Mouse (Mus musculus) forebrain, embryonic 13.5 days (tissue): ENCODE data around the gene Rars. TPM values are rescaled to one million over a fixed set of nuclear protein-coding genes. Genes with fewer than 3 reads are reported as not detected.
A peak's percentile ranks its signal among the peaks of the same experiment; 100 is the strongest.

ENCODE experiments used
- ATAC-seq: fragments of 200-750 bp; cut with Nextera tagmentation; 2 replicates; pipeline ENCODE4 v1.8.0; 2017
- H3K27ac ChIP-seq: fragments of 300-500 bp; sonication (generic); 2 replicates; pipeline ENCODE4 v1.5.1; 2015; ENCODE audit warnings: inconsistent platforms, mild to moderate bottlenecking, moderate library complexity
- H3K27me3 ChIP-seq: fragments of 300-500 bp; sonication (generic); 2 replicates; pipeline ENCODE4 v1.6.1; 2015; ENCODE audit warnings: mild to moderate bottlenecking, inconsistent platforms
- H3K36me3 ChIP-seq: fragments of 300-500 bp; sonication (generic); 2 replicates; pipeline ENCODE4 v1.6.1; 2015; ENCODE audit warnings: mild to moderate bottlenecking, inconsistent platforms; ENCODE audit not compliant: poor library complexity, severe bottlenecking
- H3K4me1 ChIP-seq: fragments of 300-500 bp; sonication (generic); 2 replicates; pipeline ENCODE4 v1.6.1; 2015; ENCODE audit warnings: inconsistent platforms
- H3K4me2 ChIP-seq: fragments of 300-500 bp; sonication (generic); 2 replicates; pipeline ENCODE4 v1.6.1; 2015; ENCODE audit warnings: inconsistent platforms, mild to moderate bottlenecking, moderate library complexity
- H3K4me3 ChIP-seq: fragments of 300-500 bp; sonication (generic); 2 replicates; pipeline ENCODE4 v1.5.1; 2015; ENCODE audit warnings: mild to moderate bottlenecking, inconsistent platforms
- H3K9ac ChIP-seq: fragments of 300-500 bp; sonication (generic); 2 replicates; pipeline ENCODE4 v1.6.1; 2015; ENCODE audit warnings: mild to moderate bottlenecking, inconsistent platforms
- H3K9me3 ChIP-seq: fragments of 300-500 bp; sonication (generic); replicated peaks from 2 replicates; pipeline ENCODE4 v1.6.1; 2016; ENCODE audit warnings: inconsistent platforms
- WGBS: fragments of 180-500 bp; shearing (Covaris S2); methylation state at CpG from one replicate; pipeline ENCODE4 v1.1.7; 2015; 5-methylcytosine and 5-hydroxymethylcytosine counted together
- polyA plus RNA-seq: library from polyadenylated mRNA; unstranded; fragments of >200 nt; fragmentation: Nextera tagmentation; extraction: Ambion mirVana; gene quantifications from 2 replicates; pipeline ENCODE4 v1.2.1, GENCODE M21; 2015

Gene Rars
- polyA plus RNA-seq: 76.0 and 80.6 TPM in 2 replicates

- H3K9me3 ChIP-seq: no peaks in the 10 kb centered on the region
- H3K4me2 ChIP-seq: peak within 1 kb of the TSS; percentile 88
- peak within 1 kb of the TSS; percentile 83 for H3K9ac ChIP-seq
- ATAC-seq: peak; percentile 86
- H3K36me3 ChIP-seq: peaks cover 20% of the 10 kb centered on the region
- H3K27ac ChIP-seq: no peak within 1 kb of the TSS
- peaks cover 20% of the 10 kb centered on the region for H3K4me1 ChIP-seq
- H3K4me3 ChIP-seq: peak within 1 kb of the TSS; percentile 93
- no peaks in the 10 kb centered on the region for H3K27me3 ChIP-seq
- under 1% methylated on average over 46 of the region's 46 CpGs for WGBS
These were observed at the start of gene Rars for GRCm38 (mm10) chr11:35834022-35834760. Gene Rars, minus strand, starts transcription at chr11:35834506.

GRCm38 (mm10) chr11:35882777-35883176 is 48.5 kb upstream of the Rars start:
- no peak for ATAC-seq
- WGBS: 95% methylated on average over 6 of the region's 6 CpGs
- H3K27ac ChIP-seq: no peak overlapping the region
- peaks cover 25% of the 10 kb centered on the region for H3K36me3 ChIP-seq
- H3K4me3 ChIP-seq: no peak overlapping the region
- H3K27me3 ChIP-seq: no peaks in the 10 kb centered on the region
- H3K9me3 ChIP-seq: no peaks in the 10 kb centered on the region
- no peak overlapping the region for H3K9ac ChIP-seq
- peaks cover 15% of the 10 kb centered on the region for H3K4me1 ChIP-seq
- H3K4me2 ChIP-seq: no peak overlapping the region

GRCm38 (mm10) chr11:35878559-35878897 is 44.2 kb upstream of the Rars start:
- no peak overlapping the region for H3K4me2 ChIP-seq
- H3K9ac ChIP-seq: no peak overlapping the region
- H3K4me3 ChIP-seq: no peak overlapping the region
- H3K4me1 ChIP-seq: peaks cover 47% of the 10 kb centered on the region
- 54% methylated on average over 4 of the region's 4 CpGs for WGBS
- ATAC-seq: no peak; the same call in 1 of the 2 replicates
- H3K36me3 ChIP-seq: peaks cover 30% of the 10 kb centered on the region
- H3K9me3 ChIP-seq: no peaks in the 10 kb centered on the region
- peak overlapping the region; percentile 80 for H3K27ac ChIP-seq
- H3K27me3 ChIP-seq: no peaks in the 10 kb centered on the region

GRCm38 (mm10) chr11:35877651-35878558 is 43.6 kb upstream of the Rars start:
- peak overlapping the region; percentile 80 for H3K27ac ChIP-seq
- H3K9ac ChIP-seq: no peak overlapping the region
- H3K27me3 ChIP-seq: no peaks in the 10 kb centered on the region
- H3K4me1 ChIP-seq: peaks cover 49% of the 10 kb centered on the region
- no peak overlapping the region for H3K4me2 ChIP-seq
- ATAC-seq: peak; percentile 81
- H3K4me3 ChIP-seq: no peak overlapping the region
- peaks cover 25% of the 10 kb centered on the region for H3K36me3 ChIP-seq
- WGBS: 63% methylated on average over 14 of the region's 14 CpGs
- H3K9me3 ChIP-seq: no peaks in the 10 kb centered on the region

GRCm38 (mm10) chr11:35873624-35874244 is 39.4 kb upstream of the Rars start:
- H3K9me3 ChIP-seq: no peaks in the 10 kb centered on the region
- H3K4me2 ChIP-seq: peak overlapping the region; percentile 46
- H3K4me1 ChIP-seq: peaks cover 44% of the 10 kb centered on the region
- peak overlapping the region; percentile 37; the same call in 1 of the 2 replicates for H3K9ac ChIP-seq
- 15% methylated on average over 21 of the region's 21 CpGs for WGBS
- peaks cover 33% of the 10 kb centered on the region for H3K36me3 ChIP-seq
- H3K27ac ChIP-seq: 0 out of 2 replicates have a peak overlapping the region, but pooled peaks have one; percentile 25
- H3K4me3 ChIP-seq: no peak overlapping the region
- peak; percentile 50 for ATAC-seq
- H3K27me3 ChIP-seq: no peaks in the 10 kb centered on the region

GRCm38 (mm10) chr11:35870961-35871360 is 36.7 kb upstream of the Rars start:
- 93% methylated on average over 9 of the region's 9 CpGs for WGBS
- Histone ChIP-seq H3K4me3 (no peak overlapping the region), H3K9me3 (no peaks in the 10 kb centered on the region)

GRCm38 (mm10) chr11:35866140-35866539 is 31.8 kb upstream of the Rars start:
- peak overlapping the region; percentile 55; the same call in 1 of the 2 replicates for H3K9ac ChIP-seq
- H3K27me3 ChIP-seq: no peaks in the 10 kb centered on the region
- H3K4me1 ChIP-seq: peaks cover 38% of the 10 kb centered on the region
- no peaks in the 10 kb centered on the region for H3K9me3 ChIP-seq
- H3K4me2 ChIP-seq: no peak overlapping the region
- ATAC-seq: 0 out of 2 replicates have a peak, but pooled peaks have one; percentile 11
- peak overlapping the region; percentile 97 for H3K27ac ChIP-seq
- WGBS: 11% methylated on average over 7 of the region's 7 CpGs
- no peak overlapping the region for H3K4me3 ChIP-seq
- peaks cover 40% of the 10 kb centered on the region for H3K36me3 ChIP-seq

More at GRCm38 (mm10) chr11:35870961-35871360, 36.7 kb upstream of the Rars start:
- Histone ChIP-seq H3K27ac (no peak overlapping the region), H3K4me1 (peaks cover 37% of the 10 kb centered on the region), H3K4me2 (no peak overlapping the region), H3K9ac (no peak overlapping the region), H3K27me3 (no peaks in the 10 kb centered on the region), H3K36me3 (peaks cover 49% of the 10 kb centered on the region)
- no peak for ATAC-seq

GRCm38 (mm10) chr11:35864981-35865604 is 30.8 kb upstream of the Rars start:
- Histone ChIP-seq H3K4me2 (peak overlapping the region; percentile 45), H3K27ac (peak overlapping the region; percentile 97), H3K27me3 (no peaks in the 10 kb centered on the region), H3K36me3 (peaks cover 35% of the 10 kb centered on the region), H3K9me3 (no peaks in the 10 kb centered on the region), H3K4me1 (peaks cover 41% of the 10 kb centered on the region), H3K4me3 (no peak overlapping the region), H3K9ac (peak overlapping the region; percentile 55)
- WGBS: 3% methylated on average over 9 of the region's 9 CpGs
- peak; percentile 93 for ATAC-seq

- WGBS: 81% methylated on average over 5 of the region's 5 CpGs
These were observed 29.3 kb upstream of the Rars start for GRCm38 (mm10) chr11:35863653-35864052.

GRCm38 (mm10) chr11:35857395-35858067 is 23.2 kb upstream of the Rars start:
- H3K4me3 ChIP-seq: no peak overlapping the region
- H3K4me2 ChIP-seq: peak overlapping the region; percentile 27
- H3K36me3 ChIP-seq: peaks cover 28% of the 10 kb centered on the region
- no peak overlapping the region for H3K9ac ChIP-seq
- WGBS: 64% methylated on average over 12 of the region's 12 CpGs
- H3K27ac ChIP-seq: peak overlapping the region; percentile 96
- H3K27me3 ChIP-seq: no peaks in the 10 kb centered on the region
- peaks cover 39% of the 10 kb centered on the region for H3K4me1 ChIP-seq
- no peaks in the 10 kb centered on the region for H3K9me3 ChIP-seq
- ATAC-seq: peak; percentile 57

More at GRCm38 (mm10) chr11:35863653-35864052, 29.3 kb upstream of the Rars start:
- ATAC-seq: no peak
- H3K4me3 ChIP-seq: no peak overlapping the region
- peaks cover 44% of the 10 kb centered on the region for H3K4me1 ChIP-seq
- peaks cover 33% of the 10 kb centered on the region for H3K36me3 ChIP-seq
- H3K27me3 ChIP-seq: no peaks in the 10 kb centered on the region
- no peak overlapping the region for H3K4me2 ChIP-seq
- no peak overlapping the region for H3K9ac ChIP-seq
- no peaks in the 10 kb centered on the region for H3K9me3 ChIP-seq
- H3K27ac ChIP-seq: peak overlapping the region; percentile 97
